Mouse (Mus musculus) limb, embryonic 14.5 days (tissue): Measurements from ENCODE around the gene Ap2b1. TPM values are rescaled to one million over a fixed set of nuclear protein-coding genes. Genes with fewer than 3 reads are reported as not detected.
A peak's percentile ranks its signal among the peaks of the same experiment; 100 is the strongest.

ENCODE experiments used
- ATAC-seq: fragments of 200-750 bp; cut with Nextera tagmentation; 2 replicates; pipeline ENCODE4 v1.8.0; 2017; ENCODE audit warnings: low read depth, moderate number of reproducible peaks, moderate TSS enrichment; ENCODE audit not compliant: low FRiP score
- DNase-seq: peaks from one replicate; pipeline ENCODE4 v3.0.0-alpha.2; 2015; ENCODE audit warnings: low spot score
- H3K27ac ChIP-seq: fragments of 300-500 bp; sonication (generic); replicated peaks from 2 replicates; pipeline ENCODE4 v1.5.1; 2014; ENCODE audit warnings: low read depth, mild to moderate bottlenecking, low read length, moderate library complexity, mixed read lengths
- H3K27me3 ChIP-seq: fragments of 300-500 bp; sonication (generic); 2 replicates; pipeline ENCODE4 v1.6.1; 2014; ENCODE audit warnings: low read length, mixed read lengths; ENCODE audit not compliant: control insufficient read depth, insufficient read depth
- H3K36me3 ChIP-seq: fragments of 300-500 bp; sonication (generic); 2 replicates; pipeline ENCODE4 v1.6.1; 2014; ENCODE audit warnings: mild to moderate bottlenecking, low read length, moderate library complexity, mixed read lengths; ENCODE audit not compliant: control insufficient read depth, insufficient read depth
- H3K4me1 ChIP-seq: fragments of 300-500 bp; sonication (generic); 2 replicates; pipeline ENCODE4 v1.6.1; 2014; ENCODE audit warnings: antibody characterized with exemption, low read length, mixed read lengths; ENCODE audit not compliant: control insufficient read depth, insufficient read depth
- H3K4me2 ChIP-seq: fragments of 300-500 bp; sonication (generic); replicated peaks from 2 replicates; pipeline ENCODE4 v1.6.1; 2014; ENCODE audit warnings: low read depth, mild to moderate bottlenecking, low read length, moderate library complexity; ENCODE audit not compliant: severe bottlenecking
- H3K4me3 ChIP-seq: fragments of 300-500 bp; sonication (generic); replicated peaks from 2 replicates; pipeline ENCODE4 v1.5.1; 2014; ENCODE audit warnings: low read length
- H3K9ac ChIP-seq: fragments of 300-500 bp; sonication (generic); 2 replicates; pipeline ENCODE4 v1.6.1; 2014; ENCODE audit warnings: mild to moderate bottlenecking, low read depth, low read length, moderate library complexity; ENCODE audit not compliant: severe bottlenecking
- H3K9me3 ChIP-seq: fragments of 300-500 bp; sonication (generic); 2 replicates; pipeline ENCODE4 v1.6.1; 2016; ENCODE audit warnings: low read length; ENCODE audit not compliant: control insufficient read depth
- POLR2A ChIP-seq: fragments of 200-500 bp; IDR thresholded peaks from 2 replicates; pipeline ENCODE4 v1.8.0; 2012; ENCODE audit warnings: inconsistent platforms, mild to moderate bottlenecking, moderate library complexity, borderline replicate concordance; ENCODE audit not compliant: insufficient read depth, insufficient read length; ENCODE audit errors: extremely low read depth
- WGBS: fragments of 180-500 bp; shearing (Covaris S2); extraction: QIAGEN DNeasy Blood & Tissue Kit; methylation state at CpG from one replicate; pipeline ENCODE4 v1.1.7; 2014; 5-methylcytosine and 5-hydroxymethylcytosine counted together
- polyA plus RNA-seq, 2 experiments: library from polyadenylated mRNA; depleted of rRNA in 1 of 2; stranded (reverse) in 1 of 2; unstranded in 1 of 2; fragments of >200 nt; fragmentation: Nextera tagmentation in 1 of 2; extraction: Ambion mirVana in 1 of 2; gene quantifications; 2 replicates each; pipeline versions ENCODE4 v1.2.1 to v1.2.3; 2012 to 2014

Gene Ap2b1
- polyA plus RNA-seq, 2 experiments: 49.6 to 62.4 TPM

GRCm38 (mm10) chr11:83335826-83336225 lies 37.0 kb downstream of the Ap2b1 start:
- no peak for TF ChIP-seq POLR2A
- DNase-seq: no peak
- no peaks in the 10 kb centered on the region for H3K9me3 ChIP-seq
- ATAC-seq: no peak
- H3K36me3 ChIP-seq: peaks cover 69% of the 10 kb centered on the region
- no peak overlapping the region for H3K4me2 ChIP-seq
- no peak overlapping the region for H3K4me3 ChIP-seq
- WGBS: 87% methylated on average over 7 of the region's 7 CpGs
- no peaks in the 10 kb centered on the region for H3K4me1 ChIP-seq
- H3K9ac ChIP-seq: no peak overlapping the region
- H3K27me3 ChIP-seq: no peaks in the 10 kb centered on the region
- H3K27ac ChIP-seq: no peak overlapping the region

GRCm38 (mm10) chr11:83339705-83340104 lies 40.9 kb downstream of the Ap2b1 start:
- ATAC-seq (no peak), DNase-seq (no peak)
- WGBS: 82% methylated on average over 2 of the region's 2 CpGs
- Histone ChIP-seq H3K9me3 (no peaks in the 10 kb centered on the region), H3K4me3 (no peak overlapping the region), H3K27ac (no peak overlapping the region), H3K9ac (no peak overlapping the region), H3K4me1 (no peaks in the 10 kb centered on the region), H3K27me3 (no peaks in the 10 kb centered on the region), H3K36me3 (peaks cover 80% of the 10 kb centered on the region), H3K4me2 (no peak overlapping the region)
- no peak for TF ChIP-seq POLR2A

- Histone ChIP-seq H3K4me2 (no peak overlapping the region), H3K4me3 (no peak overlapping the region), H3K27me3 (no peaks in the 10 kb centered on the region), H3K9ac (no peak overlapping the region), H3K9me3 (no peaks in the 10 kb centered on the region), H3K4me1 (no peaks in the 10 kb centered on the region), H3K27ac (no peak overlapping the region), H3K36me3 (peaks cover 79% of the 10 kb centered on the region)
- DNase-seq: no peak
- TF ChIP-seq POLR2A: no peak
- ATAC-seq: no peak
- 78% methylated on average over 3 of the region's 3 CpGs for WGBS
These were observed 43.0 kb downstream of the Ap2b1 start for GRCm38 (mm10) chr11:83341716-83342245.

GRCm38 (mm10) chr11:83355428-83355827 lies 56.6 kb downstream of the Ap2b1 start:
- no peak for DNase-seq
- Histone ChIP-seq H3K9ac (no peak overlapping the region), H3K27me3 (no peaks in the 10 kb centered on the region), H3K36me3 (peaks cover 24% of the 10 kb centered on the region), H3K4me3 (no peak overlapping the region), H3K4me2 (no peak overlapping the region), H3K4me1 (no peaks in the 10 kb centered on the region), H3K27ac (no peak overlapping the region), H3K9me3 (no peaks in the 10 kb centered on the region)
- 88% methylated on average over 5 of the region's 5 CpGs for WGBS
- ATAC-seq: no peak
- no peak for TF ChIP-seq POLR2A

GRCm38 (mm10) chr11:83357421-83357820 lies 58.6 kb downstream of the Ap2b1 start:
- peak; percentile 48 for DNase-seq
- 67% methylated on average over 3 of the region's 3 CpGs for WGBS
- Histone ChIP-seq H3K9me3 (no peaks in the 10 kb centered on the region), H3K27me3 (no peaks in the 10 kb centered on the region), H3K27ac (no peak overlapping the region), H3K4me3 (no peak overlapping the region), H3K36me3 (peaks cover 6% of the 10 kb centered on the region), H3K4me2 (no peak overlapping the region), H3K9ac (no peak overlapping the region), H3K4me1 (no peaks in the 10 kb centered on the region)
- ATAC-seq: no peak
- no peak for TF ChIP-seq POLR2A

- Histone ChIP-seq H3K4me1 (no peaks in the 10 kb centered on the region), H3K4me3 (no peak overlapping the region), H3K36me3 (peaks cover 52% of the 10 kb centered on the region), H3K9ac (no peak overlapping the region), H3K9me3 (no peaks in the 10 kb centered on the region), H3K27ac (no peak overlapping the region), H3K4me2 (no peak overlapping the region), H3K27me3 (no peaks in the 10 kb centered on the region)
- no peak for TF ChIP-seq POLR2A
- 95% methylated on average over 6 of the region's 6 CpGs for WGBS
- DNase-seq (no peak), ATAC-seq (no peak)
These were observed 65.8 kb downstream of the Ap2b1 start for GRCm38 (mm10) chr11:83364656-83365055.
